Mouse (Mus musculus) right cerebral cortex, adult 18-20 months (tissue): ENCODE results near the gene Vmp1.

Experiments
- DNase-seq: peaks from one replicate; pipeline ENCODE4 v3.0.0; 2022; ENCODE audit warnings: mixed read lengths

Vmp1 gene

DNA sequence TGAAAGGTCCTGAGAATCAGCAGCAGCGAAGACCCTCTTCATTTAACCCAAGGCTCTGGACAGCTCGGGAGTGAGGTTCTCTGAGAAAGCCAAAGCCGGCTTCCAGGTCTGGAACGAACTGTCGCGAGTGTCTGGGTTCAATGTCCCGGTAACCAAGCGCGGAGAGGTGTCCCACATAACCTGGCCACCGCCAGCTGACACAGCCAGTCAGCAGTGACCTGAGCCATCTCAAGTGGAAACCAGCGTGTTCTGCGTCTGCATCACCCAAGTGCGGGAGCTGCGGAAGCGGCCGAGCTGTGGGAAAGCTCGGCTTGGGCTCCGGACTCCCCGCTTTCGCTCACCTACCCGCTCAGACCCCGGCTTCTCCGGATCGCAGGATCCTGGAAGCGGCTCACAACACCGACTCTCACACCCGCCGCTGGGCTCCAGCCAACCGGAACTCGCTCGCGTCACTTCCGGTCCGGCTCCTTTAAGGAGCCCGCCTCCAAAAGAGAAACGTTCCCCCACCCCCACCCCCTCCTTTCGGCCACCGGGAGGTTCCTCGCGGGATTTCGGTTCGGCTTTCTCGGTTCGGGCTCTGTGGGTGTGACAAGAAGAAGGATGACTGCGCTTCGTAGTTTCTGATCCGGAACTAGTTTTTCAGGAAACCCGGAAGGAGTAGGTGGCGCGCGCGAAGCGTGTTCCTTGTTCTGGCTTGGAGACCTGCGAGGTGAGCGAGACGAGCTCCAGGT, at the start of gene Vmp1, which contains the start of gene Ptrh2:
Gene Vmp1 (minus strand): TSS at position 442 of the 731 bp plus-strand sequence.
Gene Ptrh2 (plus strand): TSS at position 591 of the 731 bp plus-strand sequence.
- peak; percentile 91 for DNase-seq

DNA sequence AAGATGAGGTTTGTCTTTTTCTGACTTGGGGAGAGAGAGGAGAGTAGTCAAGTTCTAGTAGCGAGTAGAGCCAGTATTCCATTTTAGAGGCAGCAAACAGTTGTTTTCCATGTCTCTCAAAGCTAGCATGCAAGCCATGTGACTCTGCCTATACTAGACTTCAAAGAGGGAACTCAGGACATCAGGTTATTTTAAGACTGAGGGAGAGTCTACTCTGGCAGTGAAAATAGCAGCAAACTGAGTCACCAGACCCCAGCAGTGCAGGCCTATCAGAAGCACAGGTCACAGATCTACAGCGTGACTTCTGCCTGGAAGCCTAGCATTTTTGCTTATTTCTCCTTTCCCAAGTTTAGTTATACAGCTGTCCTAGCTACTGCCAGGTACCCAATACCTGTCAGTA, 47.8 kb upstream of the Vmp1 start:
- DNase-seq, result no peak

DNA sequence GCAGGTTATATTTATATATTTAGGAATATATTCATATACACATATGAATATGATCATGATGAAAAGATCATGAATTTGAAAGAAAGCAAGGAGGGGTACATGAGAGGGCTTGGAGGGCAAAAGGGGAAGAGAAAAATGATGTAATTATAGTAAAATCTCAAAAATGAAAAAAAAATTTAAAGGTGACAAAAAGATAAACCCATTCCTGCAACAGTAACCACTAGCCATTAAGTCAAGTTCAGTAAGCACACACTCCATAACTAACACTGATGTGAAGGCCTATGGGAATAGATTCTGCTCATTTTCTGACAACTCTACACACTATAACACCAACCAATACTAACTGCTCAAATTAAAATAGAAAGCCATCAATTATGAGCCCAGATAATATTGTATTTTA, 42.0 kb upstream of the Vmp1 start:
- DNase-seq, result no peak

DNA sequence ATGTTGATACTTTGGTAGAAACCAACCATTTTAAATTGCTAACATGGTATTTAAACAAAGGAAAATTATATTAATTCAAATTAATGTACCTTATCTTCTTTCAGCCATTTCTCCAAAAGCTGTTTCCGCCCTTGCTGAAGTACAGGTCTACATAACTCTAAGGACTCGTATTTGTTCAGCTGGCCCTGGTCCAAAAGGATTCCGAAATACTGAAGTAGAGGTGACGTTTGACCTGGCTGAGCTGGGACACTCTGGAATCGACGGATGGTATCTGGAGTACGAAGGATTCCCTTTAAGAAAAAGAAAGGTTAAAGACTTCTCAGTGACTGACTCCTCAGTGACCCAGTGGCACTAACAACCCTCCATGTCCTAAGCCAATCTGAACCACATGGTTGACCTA, 41.3 kb upstream of the Vmp1 start:
- no peak for DNase-seq

DNA sequence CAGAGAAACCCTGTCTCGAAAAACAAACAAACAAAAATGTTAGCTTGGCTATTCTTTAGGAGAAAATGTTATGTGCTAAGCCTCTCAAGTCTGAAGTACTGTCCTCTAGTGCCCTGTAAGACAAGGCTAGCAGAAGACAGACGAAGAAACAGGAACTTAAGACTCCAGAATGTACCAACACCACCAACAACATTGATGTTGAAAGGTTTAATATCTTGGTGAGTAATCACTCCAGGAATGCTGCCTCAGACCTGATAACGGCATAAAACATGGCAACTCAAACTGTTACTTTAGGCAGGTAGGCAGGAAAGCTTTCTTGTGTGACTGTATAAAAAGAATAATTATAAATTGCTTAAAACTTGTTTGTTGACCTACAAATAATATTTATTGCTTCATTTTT, 40.4 kb upstream of the Vmp1 start:
- no peak for DNase-seq

DNA sequence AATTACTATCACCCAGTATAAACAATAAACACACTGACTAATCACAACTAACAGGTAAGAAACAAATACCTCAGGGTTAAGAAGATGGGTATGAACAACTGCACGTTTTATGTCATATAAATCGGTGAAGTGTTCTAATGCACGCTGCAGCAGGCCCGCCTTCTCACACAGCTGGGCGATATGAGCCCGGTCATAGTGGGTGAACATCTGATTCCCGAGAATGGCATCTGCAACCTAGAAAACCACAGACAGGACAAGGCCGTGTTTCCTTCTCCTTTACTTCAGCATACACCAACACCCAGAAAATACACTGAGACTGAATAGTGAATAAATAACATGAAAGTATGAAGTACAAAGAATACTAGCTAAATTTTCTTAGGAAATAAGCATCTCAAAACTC, 35.8 kb upstream of the Vmp1 start:
- no peak for DNase-seq

DNA sequence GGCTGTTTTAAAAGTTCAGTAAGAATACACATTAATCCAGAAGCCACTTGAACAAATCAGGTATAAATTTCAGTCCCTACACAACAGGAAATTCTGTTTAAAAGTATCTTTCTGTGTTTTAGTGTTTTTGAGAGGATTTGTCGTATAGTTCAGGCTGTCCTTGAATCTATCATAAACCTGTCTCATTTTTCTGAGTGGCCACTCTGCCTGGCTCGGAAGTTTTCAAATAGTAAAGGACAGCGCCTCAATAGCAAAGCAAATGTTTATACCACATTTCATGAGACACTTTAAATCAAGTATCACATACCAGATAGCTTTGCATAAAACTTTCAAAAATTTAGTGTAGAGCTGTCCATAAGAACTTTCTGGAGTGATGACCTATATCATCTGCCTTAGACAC, 34.7 kb upstream of the Vmp1 start:
- DNase-seq, result no peak

DNA sequence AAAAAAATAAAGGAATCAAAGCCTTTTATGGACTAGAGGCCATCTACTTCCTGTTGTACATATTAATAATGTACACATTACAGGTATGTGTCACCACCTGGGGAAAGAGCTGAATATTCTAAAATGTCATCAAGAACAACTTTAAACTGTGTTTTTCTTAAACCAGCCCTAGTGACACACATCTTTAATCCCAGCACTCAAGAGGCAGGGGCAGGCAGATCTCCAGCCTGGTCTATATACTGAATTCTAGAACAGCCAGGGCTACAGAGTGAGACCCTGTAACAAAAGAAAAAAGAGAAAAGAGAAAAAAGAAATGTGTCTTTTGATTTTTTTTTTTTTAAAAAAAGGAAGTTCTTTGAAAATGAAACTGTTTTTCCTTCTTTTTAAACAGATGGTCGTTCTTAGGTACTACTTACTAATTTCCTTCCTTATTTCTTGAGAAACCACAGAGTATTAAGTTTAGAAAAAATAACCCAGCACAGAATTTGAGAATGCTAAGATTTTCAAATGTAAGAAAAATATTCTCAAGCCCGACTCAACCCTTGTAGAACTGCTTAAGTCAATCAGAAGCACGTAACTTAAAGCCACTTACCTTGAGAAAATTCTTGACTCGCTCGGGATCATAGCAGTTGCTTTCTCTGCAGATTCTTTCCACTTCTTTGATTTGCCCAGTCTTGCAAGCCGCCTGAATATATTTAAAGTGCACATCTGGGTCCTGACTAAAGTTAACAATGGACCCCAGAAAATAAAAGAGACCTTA, 33.9 kb upstream of the Vmp1 start:
- no peak for DNase-seq

DNA sequence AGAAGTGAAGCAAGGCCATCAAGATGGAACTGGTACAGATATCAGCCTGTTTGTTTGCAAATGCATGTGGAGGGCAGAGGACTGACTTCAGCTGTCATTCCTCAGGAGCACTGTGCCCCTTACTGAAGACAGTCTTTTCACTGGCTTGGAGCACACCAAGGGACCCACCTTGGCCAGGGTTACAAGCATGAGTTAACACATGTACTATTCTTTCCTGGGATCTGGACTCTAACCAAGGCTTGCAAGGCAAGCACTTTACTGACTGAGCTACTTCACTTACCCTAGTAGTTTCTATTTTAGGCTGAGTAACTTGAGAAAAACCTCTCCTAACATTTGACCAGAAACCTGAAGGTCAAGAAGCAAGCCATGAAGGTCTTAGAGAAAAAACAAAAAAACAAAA, 31.0 kb upstream of the Vmp1 start:
- DNase-seq, result no peak

DNA sequence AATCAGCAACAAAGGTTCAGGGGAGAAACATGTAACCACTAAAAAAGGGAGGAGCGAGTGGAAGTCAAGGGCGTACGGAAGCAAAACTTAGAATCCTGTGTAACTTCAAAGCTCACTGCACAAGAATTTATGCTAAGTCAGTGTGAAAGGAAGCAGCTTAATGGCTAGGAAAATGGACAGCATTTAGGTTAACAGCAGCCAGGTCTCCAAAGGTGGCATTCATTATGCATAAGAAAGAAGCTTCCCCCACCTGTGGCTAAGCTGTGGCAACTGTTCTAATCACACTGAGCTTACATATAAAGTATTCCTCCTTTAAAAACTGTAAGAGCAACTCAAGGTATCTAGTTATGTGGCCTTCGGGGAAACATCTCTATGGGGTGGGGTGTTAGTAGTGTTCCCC, 17.5 kb upstream of the Vmp1 start:
- DNase-seq, result no peak

DNA sequence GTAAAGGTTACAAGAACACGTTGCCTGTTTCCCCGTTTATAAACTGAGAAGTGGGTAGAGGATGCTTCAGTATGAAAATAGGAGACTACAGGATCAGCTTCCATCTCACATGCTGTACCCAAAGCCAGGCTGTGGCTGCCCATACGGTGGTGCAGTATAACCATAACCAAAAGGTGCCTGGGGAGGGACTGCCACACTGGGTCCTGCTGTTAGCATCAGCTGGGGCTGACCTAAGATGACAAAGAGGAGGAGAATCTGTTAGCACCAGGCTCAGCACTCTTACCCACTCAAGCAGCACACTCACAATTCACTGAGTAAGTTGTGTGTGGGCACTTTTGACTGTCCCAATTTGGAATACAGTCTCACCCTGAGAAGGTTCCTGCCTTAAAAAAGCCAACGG, 11.8 kb upstream of the Vmp1 start:
- DNase-seq, result no peak

DNA sequence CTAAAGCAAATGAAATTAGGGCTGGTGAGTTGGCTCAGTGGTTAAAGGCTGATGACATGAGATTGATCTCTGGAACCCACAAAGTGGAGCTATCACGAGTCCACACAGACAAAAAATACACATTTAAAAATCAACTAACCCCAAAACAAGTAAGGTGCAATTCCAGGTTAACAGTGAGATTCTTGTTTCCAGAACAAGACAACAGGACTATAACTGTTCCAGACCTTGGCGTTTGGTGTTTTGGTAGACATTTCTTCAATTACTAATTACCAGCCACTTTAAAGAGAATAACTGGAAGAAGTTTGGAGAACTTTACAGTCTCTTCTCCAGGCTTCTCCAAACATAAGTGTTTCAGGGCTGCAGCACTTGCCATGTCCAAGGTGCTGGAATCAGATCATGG, 8.9 kb upstream of the Vmp1 start:
- DNase-seq, result no peak

DNA sequence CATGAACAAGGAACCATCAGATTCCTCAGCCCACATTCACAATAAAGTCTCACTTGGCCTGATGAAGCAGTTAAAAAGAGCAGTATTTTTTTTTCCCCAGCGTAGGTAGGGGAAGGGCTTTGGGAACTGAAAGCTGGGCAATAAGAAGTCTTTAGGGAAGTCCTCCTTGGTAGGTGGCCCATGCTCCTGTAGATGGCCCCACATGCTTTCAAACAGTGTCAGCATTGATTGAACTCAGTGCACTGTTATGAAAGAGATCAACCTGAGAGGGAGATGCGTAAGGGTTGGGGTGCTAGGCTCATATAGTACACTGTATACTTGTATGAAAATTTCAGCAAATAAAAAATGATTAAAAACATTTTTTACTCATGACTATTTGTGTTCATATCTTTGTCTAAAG, 8.3 kb upstream of the Vmp1 start:
- DNase-seq, result no peak

DNA sequence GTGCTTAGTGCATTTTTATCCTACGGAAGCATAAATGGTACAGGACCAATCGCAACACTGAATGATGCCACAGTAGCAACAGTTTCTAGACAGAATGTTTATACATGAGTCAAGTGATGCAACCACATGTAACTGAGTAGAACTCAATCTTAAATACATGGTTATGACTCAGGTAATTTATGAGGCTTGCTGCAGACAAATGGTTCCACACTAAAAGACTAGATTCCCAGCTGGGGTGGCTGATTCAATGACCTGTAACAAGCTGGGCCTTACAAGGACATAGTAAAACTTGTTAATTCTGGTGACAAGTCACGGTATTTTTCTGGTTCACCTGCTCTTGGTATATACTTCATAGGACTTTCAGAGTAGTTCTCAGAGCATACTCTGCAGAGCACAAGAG, 7.8 kb upstream of the Vmp1 start:
- DNase-seq, result no peak

DNA sequence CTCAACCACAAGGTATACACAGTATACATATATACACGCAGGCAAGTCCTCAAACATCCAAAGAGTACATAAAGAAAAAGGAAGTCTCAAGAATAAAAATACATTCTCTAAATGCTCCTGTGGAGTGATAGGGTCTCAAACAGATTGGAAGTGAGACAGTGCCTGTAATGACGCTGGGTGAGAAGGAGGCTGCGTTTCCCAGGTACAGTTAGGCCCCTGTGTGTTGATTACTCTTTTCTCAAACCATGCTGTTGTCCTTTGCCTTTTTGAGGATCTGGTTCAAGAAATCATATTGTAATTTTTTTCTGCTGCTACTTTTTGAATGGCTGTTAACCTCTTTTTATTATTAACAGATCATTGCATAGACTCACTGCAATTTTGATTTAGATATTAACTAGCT, 6.7 kb upstream of the Vmp1 start:
- DNase-seq, result no peak

DNA sequence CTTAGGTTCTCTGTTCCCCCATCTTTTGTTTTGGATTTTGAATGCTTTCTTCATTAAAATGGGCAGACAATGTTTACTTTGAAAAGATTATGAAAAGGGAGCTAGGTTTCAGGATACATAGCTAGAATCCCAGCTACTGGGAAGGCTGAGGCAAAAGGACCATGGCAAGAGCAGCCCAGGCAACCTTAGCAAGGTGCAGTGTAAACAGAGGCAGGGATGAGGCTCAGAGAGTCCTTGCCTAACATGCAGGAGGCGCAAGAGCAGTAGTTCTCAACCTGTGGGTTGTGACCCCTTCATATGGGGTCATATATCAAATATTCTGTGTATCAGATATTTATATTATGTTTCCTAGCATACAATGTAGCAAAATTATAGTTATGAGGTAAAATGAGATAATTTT, 1.7 kb upstream of the Vmp1 start:
- DNase-seq, result no peak

DNA sequence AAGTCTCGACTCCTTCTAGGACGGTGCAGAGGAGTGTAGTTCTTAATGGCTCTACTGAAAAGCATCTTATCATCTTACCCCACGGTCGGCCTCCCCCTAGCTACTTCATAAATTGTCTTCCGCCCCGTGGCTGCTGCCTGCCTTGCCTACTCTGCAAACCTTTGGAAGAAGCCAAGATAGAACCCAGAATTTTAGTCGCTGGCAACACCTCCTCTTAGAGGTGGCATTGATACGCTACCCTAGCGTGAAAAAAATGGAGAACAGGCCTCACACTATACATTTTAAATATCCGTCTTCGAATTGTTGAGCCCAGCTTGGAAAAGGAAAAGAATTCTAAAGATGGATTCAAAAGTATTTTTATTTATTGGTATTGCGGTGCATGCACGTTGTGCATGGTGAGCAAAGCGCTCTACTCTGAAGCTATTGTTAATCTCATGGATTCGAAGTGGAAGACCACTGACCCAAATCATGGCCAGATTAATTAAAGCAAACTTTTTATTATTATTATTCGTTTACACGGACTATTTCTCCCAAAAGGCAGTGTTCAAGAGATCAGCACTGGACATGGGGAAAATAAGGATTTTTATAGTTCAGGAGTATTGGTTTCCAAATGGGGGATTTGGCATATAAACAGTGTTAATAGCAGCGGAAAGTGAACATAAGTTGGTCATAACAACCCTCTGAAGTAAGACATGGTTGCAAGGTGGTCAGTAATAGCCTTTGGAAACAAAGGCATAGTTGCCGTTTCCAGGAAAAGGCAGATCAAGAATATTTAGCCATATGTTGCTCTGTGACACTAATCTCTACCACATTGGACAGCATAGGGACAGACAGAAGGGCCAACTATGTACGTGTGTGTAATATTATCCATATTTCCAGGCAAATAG, 733 bp upstream of the Vmp1 start:
- no peak for DNase-seq

DNA sequence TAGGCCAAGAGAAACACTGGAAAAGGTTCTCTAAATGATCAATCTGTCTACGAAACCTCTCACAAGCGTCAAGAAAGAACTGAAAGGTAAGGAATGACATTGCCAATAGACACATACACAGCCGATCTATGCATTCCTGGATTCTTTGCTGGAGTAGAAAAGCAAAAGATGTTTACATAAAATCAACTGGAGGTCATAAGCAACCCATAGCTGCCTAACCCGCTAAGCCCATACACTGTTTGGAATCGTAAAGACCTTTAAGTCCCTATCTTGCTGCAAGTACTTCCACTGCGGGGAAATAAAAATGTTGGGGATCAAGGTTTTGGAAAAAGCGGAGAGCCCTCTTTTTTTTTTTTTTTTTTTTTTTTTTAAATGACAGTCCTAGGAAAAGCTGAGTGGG, 775 bp downstream of the Vmp1 start:
- DNase-seq, result no peak

DNA sequence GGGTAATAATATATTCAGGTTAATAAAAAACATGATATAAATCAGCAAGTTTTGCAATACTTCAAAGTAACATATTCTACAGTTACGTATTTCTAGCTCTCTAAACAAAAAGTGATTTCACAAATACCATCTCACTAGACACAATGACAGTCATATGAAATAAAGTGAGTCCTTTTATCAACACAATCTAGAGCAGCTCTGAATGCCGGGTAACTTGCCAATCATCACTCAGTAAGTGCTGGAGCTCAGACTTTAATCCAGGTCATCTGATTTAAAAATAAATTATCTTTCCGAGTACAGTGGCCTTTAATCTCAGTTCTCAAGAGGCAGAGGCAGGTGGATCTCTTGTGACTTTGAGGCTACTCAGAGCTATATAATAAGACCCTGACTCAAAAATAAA, 2.2 kb downstream of the Vmp1 start:
- no peak for DNase-seq

DNA sequence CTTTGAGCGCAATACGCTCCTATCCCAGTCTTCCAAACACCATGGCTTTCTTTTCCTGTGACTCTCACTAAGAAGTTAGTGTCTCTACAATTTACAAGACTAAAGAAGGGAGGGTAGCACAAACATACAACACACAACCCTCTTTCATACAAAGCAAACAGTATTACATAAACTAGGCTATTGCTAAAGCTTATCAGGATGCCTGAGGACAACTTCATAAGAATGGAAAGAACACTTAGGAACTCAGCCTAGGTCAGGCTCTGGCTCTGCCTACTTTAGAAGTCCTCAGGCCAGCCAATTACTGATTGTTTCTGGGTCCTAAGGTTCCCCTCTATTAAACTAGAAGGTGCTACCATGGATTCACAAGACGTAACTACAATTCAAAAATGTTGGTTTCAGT, 2.9 kb downstream of the Vmp1 start:
- no peak for DNase-seq

DNA sequence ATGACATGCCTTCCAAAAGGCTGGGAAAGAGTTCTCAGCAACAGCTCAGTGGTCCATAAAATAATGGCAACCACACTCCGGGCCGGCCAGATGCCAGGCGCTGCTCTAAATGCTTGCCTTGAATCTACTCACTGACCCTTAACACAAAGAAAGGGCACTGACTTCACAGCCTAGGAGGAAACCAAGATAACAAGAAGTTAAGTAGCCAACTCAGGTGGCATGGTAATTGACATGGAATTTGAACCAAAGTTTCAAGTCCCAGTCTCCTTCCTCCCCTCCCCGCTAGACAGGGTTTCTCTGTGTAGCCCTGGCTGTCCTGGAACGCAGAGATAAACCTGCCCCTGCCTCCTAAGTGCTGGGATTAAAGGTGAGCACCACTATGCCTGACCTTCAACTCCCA, 4.7 kb downstream of the Vmp1 start:
- no peak for DNase-seq

DNA sequence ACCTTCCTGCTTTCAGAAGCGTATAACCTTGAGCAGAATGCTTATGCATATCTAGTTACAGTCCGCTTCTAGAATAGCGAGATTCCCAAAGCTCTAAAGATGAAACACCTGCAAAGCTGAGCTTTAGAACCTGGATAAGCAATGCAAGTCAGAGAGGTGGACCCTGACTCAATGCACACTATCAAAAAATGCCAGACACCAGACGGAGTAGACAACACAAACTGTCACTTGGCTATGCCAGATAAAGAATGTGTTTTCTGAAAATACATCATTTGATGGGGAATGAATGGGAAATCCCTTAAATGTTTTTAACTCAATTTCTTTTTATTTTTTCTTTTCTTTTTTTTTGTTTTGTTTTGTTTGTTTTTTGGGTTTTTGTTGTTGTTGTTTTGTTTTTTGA, 8.1 kb downstream of the Vmp1 start:
- DNase-seq, result no peak

DNA sequence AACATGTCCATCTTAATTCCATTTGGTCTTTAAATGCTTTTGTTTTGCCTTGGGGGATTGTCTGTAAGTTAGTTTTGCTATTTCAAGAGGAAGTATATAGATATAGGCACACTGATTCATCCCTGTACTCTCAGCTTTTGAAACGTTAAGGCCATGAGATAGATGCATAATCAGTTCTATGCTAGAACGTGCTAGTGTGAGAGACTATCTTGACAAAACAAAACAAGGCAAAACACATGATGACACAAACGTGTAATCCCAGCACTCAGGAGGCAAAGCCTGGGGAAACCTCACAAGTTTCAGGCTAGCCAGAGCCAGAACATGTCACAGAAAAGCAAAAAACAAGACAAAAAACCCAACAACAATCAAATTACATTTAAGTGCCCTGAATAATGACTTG, 10.9 kb downstream of the Vmp1 start:
- DNase-seq, result no peak
